Mouse (Mus musculus): Measurements from ENCODE around the gene Slc36a3.

Slc36a3 gene

DNA sequence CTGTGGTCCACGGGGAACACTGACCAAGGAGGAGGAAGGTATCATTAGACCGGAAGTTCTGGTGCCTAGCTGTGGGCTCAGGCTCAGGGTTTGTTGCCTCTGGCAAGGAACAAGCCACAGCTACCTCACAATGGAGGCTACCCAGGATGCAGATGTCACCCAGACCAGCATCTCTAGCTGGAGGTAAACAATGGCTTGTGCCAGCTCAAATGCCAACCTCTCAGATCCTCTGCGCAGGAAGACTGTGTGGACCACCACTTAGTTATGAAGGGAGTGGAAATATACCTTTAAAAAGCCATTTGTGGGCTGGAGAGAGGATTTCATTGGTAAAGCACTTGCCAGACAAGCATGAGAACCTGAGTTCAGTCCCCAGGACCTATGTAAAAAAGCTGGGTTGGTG lies at the start of gene Slc36a3:
Gene Slc36a3, minus strand, starts transcription at position 101 of the 400 bp plus-strand sequence.
- DNase-seq (ENCODE audit: low read depth, low spot score) = no peak

DNA sequence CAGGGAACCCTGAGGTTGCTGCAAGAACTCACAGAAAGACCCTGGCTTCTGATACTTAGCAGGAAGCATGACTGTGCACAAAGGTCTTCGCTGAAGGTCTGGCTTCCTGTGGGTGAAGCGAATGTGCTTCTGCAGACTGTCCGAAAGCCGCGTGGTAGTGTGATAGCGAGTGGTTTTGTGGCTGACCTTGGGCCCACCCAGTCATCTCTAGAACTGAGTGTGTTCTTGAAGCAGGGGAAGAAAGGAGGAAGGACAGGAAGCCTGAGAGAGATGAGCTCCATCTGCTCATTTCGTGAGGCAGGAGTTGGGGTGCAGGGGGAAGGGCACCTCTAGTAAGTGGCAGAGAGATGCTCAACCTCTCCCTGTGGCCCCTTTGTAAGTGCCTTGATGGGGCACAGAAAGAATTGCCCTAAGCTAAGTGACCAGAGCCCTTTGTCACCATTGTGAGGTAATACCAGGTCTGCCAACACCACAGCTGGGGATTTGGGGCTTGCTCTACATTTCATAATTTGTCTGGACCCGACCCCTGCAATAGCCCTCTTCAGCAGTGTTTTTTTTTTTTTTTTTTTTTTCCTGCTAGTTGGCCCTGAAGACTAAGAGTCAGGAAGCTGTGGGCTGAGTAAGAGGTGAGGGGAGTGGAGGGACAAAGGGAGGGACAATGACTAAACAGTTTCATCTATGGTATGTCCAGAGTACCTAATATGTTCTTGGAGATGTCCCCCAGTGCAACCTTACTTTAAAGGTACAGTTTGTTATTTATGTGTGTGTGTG lies 46.4 kb upstream of the Slc36a3 start:
- DNase-seq (ENCODE audit: low read depth, low spot score) = no peak

DNA sequence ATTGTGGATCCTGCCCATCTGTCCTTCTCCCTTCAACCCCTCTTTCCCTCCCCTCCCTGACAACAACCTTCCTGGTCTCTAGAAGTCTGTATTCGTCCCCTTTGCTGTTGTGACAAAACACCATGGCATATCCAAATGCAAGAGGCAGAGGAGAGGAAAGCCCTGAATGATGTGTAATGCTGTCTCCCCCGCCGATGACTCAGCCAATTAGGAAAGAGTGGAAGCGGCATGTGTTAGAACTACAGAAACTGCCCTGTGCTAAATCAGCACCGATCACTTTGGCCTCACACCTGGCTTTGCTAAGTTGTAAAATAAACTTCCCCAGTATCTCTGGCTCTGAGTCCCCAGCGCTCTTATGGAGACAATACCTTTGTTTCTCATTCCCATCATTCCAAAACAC lies 45.6 kb upstream of the Slc36a3 start:
- DNase-seq (ENCODE audit: low read depth, low spot score) = no peak

DNA sequence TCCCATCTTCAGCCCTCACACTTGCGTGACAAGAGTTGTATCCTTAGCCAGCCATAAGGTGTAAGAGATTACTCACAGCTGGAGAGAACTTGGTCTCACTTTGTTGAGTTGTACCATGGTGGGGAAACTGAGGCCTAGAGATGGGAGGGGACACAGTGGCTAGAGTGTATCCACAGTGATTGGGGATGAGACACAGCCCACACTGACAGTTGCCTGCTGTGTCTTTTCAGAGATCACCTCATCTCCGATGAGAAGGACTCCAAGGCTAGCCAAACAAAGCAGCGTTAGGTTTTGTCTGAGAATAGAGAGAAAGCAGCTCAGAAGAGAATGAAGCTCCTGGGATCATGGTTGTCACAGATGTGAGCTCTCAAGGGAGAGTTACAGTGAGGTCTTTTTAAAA lies 38.7 kb upstream of the Slc36a3 start:
- no peak for DNase-seq (ENCODE audit: low read depth, low spot score)

- DNase-seq (ENCODE audit: low read depth, low spot score) = no peak
Observed at GRCm38 (mm10) chr11:55187777-55188176, 36.3 kb upstream of the Slc36a3 start.

DNA sequence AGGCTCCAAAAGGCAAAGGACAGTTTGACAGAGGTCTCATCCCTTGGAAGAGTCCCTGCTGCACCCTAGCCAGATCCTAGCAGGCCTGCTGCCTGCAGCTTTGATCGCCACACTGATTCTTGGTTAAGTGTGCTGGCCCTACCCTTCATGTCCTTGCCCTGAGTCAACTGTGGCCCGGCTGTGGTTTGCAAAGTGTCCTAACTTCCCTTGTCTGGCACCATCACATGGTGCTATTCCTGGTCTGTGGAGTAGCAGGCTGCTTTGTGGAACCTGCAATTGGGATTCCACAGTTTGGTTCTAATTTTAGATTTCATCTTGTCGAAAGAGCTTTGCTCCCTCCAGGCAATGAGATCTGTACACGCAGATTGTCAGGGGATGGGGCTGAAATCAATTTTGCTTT lies 35.8 kb upstream of the Slc36a3 start:
- no peak for DNase-seq (ENCODE audit: low read depth, low spot score)

DNA sequence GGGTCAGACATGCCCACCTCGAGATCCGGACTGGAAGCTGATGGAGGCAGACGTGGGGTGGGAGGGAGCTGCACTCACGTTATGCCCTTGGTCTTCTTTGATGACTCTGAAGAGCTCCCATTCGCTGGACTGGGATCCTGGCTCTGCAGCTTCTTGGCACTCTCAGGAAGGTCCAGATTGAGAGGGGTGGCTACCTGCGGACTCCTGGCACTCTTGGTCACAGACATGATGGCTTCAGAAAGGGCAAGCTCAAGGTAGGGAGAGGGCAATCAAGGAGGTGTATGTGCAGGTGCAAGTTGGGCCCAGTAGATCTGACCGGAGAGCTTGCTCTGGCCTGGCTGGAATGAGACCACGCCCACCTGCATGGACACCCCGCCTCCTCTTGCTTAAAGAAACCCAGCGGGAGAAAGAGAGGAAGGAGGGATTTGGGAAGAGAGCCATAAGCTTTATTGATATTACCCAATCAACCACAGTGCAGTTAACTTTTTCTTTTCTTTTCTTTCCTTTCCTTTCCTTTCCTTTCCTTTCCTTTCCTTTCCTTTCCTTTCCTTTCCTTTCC lies 33.3 kb upstream of the Slc36a3 start, which contains the start of gene Slc36a2:
Gene Slc36a2, minus strand, starts transcription at position 345 of the 559 bp plus-strand sequence.
- DNase-seq (ENCODE audit: low read depth, low spot score) = no peak

- DNase-seq (ENCODE audit: low read depth, low spot score) = no peak
Observed at GRCm38 (mm10) chr11:55184246-55184645, 32.7 kb upstream of the Slc36a3 start.

- DNase-seq (ENCODE audit: low read depth, low spot score) = no peak
Observed at GRCm38 (mm10) chr11:55183124-55183523, 31.6 kb upstream of the Slc36a3 start.

DNA sequence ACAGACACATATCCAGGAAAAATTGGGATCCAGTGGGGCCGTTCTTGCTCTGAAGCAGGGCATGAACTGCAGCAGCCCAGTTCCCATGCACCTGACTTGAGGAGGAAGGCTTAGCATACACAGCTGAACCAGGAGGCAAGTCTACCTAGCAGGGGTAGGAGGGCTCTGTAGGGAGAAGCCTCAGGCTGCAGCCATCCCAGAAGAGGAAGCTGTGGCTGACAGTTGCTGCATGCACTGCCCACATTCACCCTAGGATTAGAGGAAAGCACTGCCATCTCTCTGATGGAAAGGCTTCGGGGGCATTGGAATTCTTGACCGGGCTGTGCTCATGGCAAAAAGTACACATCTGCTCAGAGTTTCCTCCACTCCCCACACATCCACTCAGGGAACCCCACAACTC lies 28.3 kb upstream of the Slc36a3 start:
- no peak for DNase-seq (ENCODE audit: low read depth, low spot score)

- no peak for DNase-seq (ENCODE audit: low read depth, low spot score)
Observed at GRCm38 (mm10) chr11:55178830-55179229, 27.3 kb upstream of the Slc36a3 start.

- no peak for DNase-seq (ENCODE audit: low read depth, low spot score)
Observed at GRCm38 (mm10) chr11:55170501-55170900, 19.0 kb upstream of the Slc36a3 start.

- DNase-seq (ENCODE audit: low read depth, low spot score) = no peak
Observed at GRCm38 (mm10) chr11:55168914-55169313, 17.4 kb upstream of the Slc36a3 start.

GRCm38 (mm10) chr11:55168504-55168903 lies 17.0 kb upstream of the Slc36a3 start:
- no peak for DNase-seq (ENCODE audit: low read depth, low spot score)

GRCm38 (mm10) chr11:55165748-55166147 lies 14.2 kb upstream of the Slc36a3 start:
- no peak for DNase-seq (ENCODE audit: low read depth, low spot score)

DNA sequence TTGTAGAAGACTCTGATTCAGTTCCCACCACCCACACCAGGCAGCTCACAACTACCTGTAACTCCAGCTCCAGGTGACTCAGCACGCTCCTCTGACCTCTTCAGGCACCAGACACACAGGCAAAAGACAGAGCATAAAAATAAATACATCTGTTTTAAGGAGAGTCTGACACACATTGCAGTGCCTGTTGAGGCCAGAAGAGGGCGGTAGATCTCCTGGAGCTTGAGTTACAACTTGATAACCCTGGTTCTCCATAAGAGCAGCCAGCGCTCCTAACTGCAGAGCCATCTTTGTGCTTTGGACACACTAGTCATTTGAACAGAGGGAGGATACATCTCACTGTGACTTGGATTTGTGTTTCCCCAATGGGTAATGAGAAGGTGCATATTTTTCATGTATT lies 13.2 kb upstream of the Slc36a3 start:
- DNase-seq (ENCODE audit: low read depth, low spot score) = no peak

DNA sequence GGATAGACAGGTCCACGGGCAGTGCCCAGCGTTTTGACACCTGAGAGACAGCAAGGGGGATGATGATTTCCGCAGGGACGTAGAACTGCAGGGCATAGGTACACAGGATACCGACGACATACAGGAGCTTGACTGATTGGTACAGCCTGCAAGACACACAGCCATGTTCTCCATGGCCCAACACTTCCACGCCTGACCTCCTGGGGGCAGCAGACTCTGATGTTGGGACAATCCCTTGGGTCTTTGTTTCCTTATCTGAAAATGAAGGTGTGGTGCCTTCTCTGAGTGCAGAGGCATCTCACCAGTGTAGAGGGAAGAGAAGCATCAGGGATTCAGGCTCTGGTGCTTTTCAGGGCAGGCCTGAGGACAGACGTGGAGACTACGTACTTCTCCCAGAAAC lies 11.2 kb upstream of the Slc36a3 start:
- DNase-seq (ENCODE audit: low read depth, low spot score) = no peak

DNA sequence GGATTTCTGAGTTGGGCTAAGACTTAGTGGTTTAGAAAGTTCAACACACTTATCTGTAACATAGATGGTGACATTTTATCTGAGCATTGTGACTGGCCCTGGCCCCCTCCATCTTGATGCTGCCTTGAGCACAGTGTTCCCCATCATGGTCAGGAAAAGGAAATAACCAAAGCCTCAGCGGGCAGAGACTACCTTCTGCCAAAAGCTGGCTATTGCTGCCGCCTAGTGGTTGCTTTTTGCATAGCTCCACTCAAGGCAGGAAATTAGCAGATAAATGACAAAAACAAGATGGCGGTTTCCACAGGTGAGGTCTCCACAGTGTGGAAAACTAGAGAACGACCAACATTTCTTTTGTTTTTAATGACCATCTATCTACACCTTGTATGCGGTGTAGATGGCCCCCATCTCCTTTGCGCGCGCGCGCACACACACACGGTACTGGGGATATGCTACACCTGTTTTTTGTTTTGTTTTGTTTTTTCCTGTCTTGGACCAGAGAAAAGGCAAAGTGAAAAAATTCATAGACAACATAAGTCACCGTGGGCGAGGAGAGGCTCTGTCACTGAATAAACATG lies 7.4 kb upstream of the Slc36a3 start:
- no peak for DNase-seq (ENCODE audit: low read depth, low spot score)

DNA sequence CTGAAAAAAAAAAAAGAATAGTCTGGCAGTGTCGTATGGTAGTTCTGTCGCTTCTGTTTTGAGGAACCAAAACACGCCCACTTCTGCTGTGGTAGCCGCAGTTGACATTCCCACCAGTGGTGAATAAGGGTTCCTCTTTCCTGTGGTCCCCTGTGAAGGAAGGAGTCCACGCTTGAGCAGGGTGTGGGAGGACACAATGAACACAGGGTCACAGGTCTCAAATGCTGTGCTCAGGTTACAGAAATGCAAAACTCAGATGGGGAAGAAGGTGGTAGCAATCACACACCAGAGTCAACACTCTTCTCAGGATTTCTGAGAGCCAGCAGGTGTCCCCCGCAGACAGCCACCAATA lies 3.5 kb upstream of the Slc36a3 start:
- DNase-seq (ENCODE audit: low read depth, low spot score) = no peak

DNA sequence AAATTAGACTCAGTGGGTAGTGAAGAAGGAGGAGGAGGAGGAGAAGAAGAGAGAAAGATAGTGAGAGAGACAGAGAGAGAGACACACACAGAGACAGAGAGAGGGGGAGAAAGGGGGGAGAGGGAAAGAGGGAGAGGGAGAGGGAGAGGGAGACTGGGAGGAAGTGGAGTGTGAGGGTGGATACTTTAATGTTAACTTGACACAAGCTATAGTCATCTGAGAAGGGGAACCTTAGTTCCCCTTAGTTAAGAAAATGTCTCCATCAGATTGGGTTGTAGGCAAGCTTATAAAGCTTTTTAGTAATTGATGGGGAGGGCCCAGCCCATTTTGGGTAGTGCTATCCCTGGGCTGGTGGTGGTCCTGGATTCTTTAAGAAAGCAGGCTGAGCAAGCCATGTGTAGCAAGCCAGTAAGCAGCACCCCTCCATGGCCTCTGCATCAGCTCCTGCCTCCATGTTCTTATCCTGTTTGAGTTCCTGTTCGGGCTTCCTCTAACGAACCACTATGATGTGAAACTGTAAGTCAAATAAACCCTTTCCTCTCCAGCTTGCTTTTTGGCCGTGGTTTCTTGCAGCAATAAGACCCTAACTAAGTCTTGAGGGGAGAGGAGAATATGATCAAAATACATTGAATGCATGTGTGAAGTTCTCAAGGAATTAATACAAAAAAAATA lies 3.0 kb upstream of the Slc36a3 start:
- DNase-seq (ENCODE audit: low read depth, low spot score) = no peak

DNA sequence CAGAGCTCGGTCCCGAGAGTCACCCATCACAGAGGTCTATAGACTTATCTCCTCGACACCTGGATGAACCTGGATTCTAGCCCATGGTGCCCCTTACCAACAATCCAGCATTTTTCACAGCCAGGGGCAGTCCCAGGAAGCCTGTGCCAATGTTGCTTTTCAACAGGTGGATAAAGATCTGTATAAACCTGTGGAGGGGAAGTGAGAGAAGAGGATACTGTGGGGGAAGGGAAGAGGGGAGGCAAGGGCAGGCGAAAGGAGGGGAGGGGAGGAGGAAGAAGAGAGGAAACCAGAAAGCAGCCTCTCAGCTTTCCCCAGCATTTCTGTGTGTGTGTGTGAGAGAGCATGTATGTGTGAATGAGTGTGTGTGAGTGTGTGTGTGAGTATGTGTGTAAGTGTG lies 3.0 kb downstream of the Slc36a3 start:
- DNase-seq (ENCODE audit: low read depth, low spot score) = no peak

- no peak for DNase-seq (ENCODE audit: low read depth, low spot score)
Observed at GRCm38 (mm10) chr11:55147423-55147822, 4.1 kb downstream of the Slc36a3 start.

GRCm38 (mm10) chr11:55146855-55147254 lies 4.7 kb downstream of the Slc36a3 start:
- DNase-seq (ENCODE audit: low read depth, low spot score) = no peak

Data from brain, embryonic 18.5 days (tissue).